Mouse (Mus musculus) adrenal gland, adult 8-10 months (tissue): Measurements from ENCODE around the gene Rala. TPM values are rescaled to one million over a fixed set of nuclear protein-coding genes. Genes with fewer than 3 reads are reported as not detected.
A peak's percentile ranks its signal among the peaks of the same experiment; 100 is the strongest.
"Not testable (repeated sequence)": the region's sequence is repeated elsewhere in the genome, so short reads cannot be mapped to it uniquely, and the experiment has no call there.

Experiments
- DNase-seq: peaks from one replicate; pipeline ENCODE4 v3.0.0; 2022
- total RNA-seq, 4 experiments: library from RNA; stranded (reverse); gene quantifications; 2 replicates each; pipeline ENCODE4 v1.2.4; 2022

Gene Rala
- total RNA-seq, result 10 to 100 TPM; 52.3 to 61.4 (median 58.1) TPM

GRCm38 (mm10) chr13:17944078-17944917, at the start of gene Rala:
Gene Rala (minus strand): TSS chr13:17944239.
- DNase-seq, result peak; percentile 88

GRCm38 (mm10) chr13:17993515-17993847, 49.4 kb upstream of the Rala start:
- DNase-seq, result no peak

- peak; percentile 84 for DNase-seq
These were observed 48.9 kb upstream of the Rala start, which contains the start of gene Yae1d1 for GRCm38 (mm10) chr13:17992697-17993514. Gene Yae1d1 (minus strand): TSS chr13:17993349.

GRCm38 (mm10) chr13:17992009-17992408, 48.0 kb upstream of the Rala start:
- DNase-seq, result no peak

- peak; percentile 34 for DNase-seq
These were observed 39.2 kb upstream of the Rala start for GRCm38 (mm10) chr13:17983194-17983593.

GRCm38 (mm10) chr13:17982634-17983033, 38.6 kb upstream of the Rala start:
- no peak for DNase-seq

GRCm38 (mm10) chr13:17976854-17977739, 33.1 kb upstream of the Rala start:
- DNase-seq, result no peak

- peak; percentile 68 for DNase-seq
These were observed 31.9 kb upstream of the Rala start for GRCm38 (mm10) chr13:17975891-17976290.

GRCm38 (mm10) chr13:17975457-17975856, 31.4 kb upstream of the Rala start:
- no peak for DNase-seq

- no peak for DNase-seq
These were observed 30.7 kb upstream of the Rala start for GRCm38 (mm10) chr13:17974734-17975133.

GRCm38 (mm10) chr13:17960613-17961012, 16.6 kb upstream of the Rala start:
- DNase-seq, result no peak

- no peak for DNase-seq
These were observed 10.2 kb upstream of the Rala start for GRCm38 (mm10) chr13:17954282-17954681.

- DNase-seq, result not testable (repeated sequence)
These were observed 6.5 kb upstream of the Rala start for GRCm38 (mm10) chr13:17950581-17950980.

- no peak for DNase-seq
These were observed 5.5 kb upstream of the Rala start for GRCm38 (mm10) chr13:17949555-17949954.

- DNase-seq, result peak; percentile 15
These were observed 547 bp downstream of the Rala start for GRCm38 (mm10) chr13:17943306-17944077.

GRCm38 (mm10) chr13:17942338-17942737, 1.7 kb downstream of the Rala start:
- no peak for DNase-seq

GRCm38 (mm10) chr13:17907309-17907708, 36.7 kb downstream of the Rala start:
- DNase-seq, result no peak

GRCm38 (mm10) chr13:17901474-17901873, 42.6 kb downstream of the Rala start:
- no peak for DNase-seq

GRCm38 (mm10) chr13:17900641-17901040, 43.4 kb downstream of the Rala start:
- peak; percentile 7 for DNase-seq

GRCm38 (mm10) chr13:17897040-17897439, 47.0 kb downstream of the Rala start:
- DNase-seq, result no peak

- no peak for DNase-seq
These were observed 52.5 kb downstream of the Rala start for GRCm38 (mm10) chr13:17891545-17891944.

- DNase-seq, result no peak
These were observed 59.8 kb downstream of the Rala start for GRCm38 (mm10) chr13:17884211-17884610.
